Mouse (Mus musculus) ES-E14 (cell line): ENCODE measurements around the gene Defb30. TPM values are rescaled to one million over a fixed set of nuclear protein-coding genes. Genes with fewer than 3 reads are reported as not detected.

Experiments used
- DNase-seq: peaks from one replicate; pipeline ENCODE4 v3.0.0-alpha.2; 2013; ENCODE audit warnings: low read depth, low spot score
- H3K27ac ChIP-seq: 2 replicates; pipeline ENCODE4 v1.5.1; 2012; ENCODE audit warnings: low read depth, mild to moderate bottlenecking, low read length, moderate library complexity, mixed read lengths; ENCODE audit not compliant: poor library complexity, insufficient read depth, severe bottlenecking
- H3K36me3 ChIP-seq: 2 replicates; pipeline ENCODE4 v1.6.1; 2012; ENCODE audit warnings: mild to moderate bottlenecking, low read length, moderate library complexity, mixed read lengths; ENCODE audit not compliant: control insufficient read depth, poor library complexity, insufficient read depth, severe bottlenecking
- H3K4me1 ChIP-seq, 2 experiments: fragments of 150-350 bp in 1 of 2; sonication (generic) in 1 of 2; 2 replicates each; pipeline ENCODE4 v1.6.1; 2012; ENCODE audit warnings: low read length in 2 of 2, mild to moderate bottlenecking in 1 of 2, mixed read lengths in 1 of 2; ENCODE audit not compliant: control insufficient read depth in 2 of 2, insufficient read depth in 2 of 2, poor library complexity in 1 of 2
- H3K4me3 ChIP-seq, 2 experiments: fragments of 150-350 bp in 1 of 2; sonication (generic) in 1 of 2; 2 replicates each; pipeline ENCODE4 v1.5.1; 2012; ENCODE audit warnings: low read length in 2 of 2, low read depth in 1 of 2, mild to moderate bottlenecking in 1 of 2, mixed read lengths in 1 of 2; ENCODE audit not compliant: insufficient read depth in 1 of 2, poor library complexity in 1 of 2, severe bottlenecking in 1 of 2
- H3K9ac ChIP-seq: 2 replicates; pipeline ENCODE4 v1.6.1; 2012; ENCODE audit warnings: low read depth, mild to moderate bottlenecking, low read length, mixed read lengths; ENCODE audit not compliant: poor library complexity, insufficient read depth, severe bottlenecking
- H3K9me3 ChIP-seq: fragments of 150-350 bp; sonication (generic); 2 replicates; pipeline ENCODE4 v1.6.1; 2012; ENCODE audit warnings: low read depth, mild to moderate bottlenecking, low read length; ENCODE audit not compliant: control insufficient read depth, insufficient read depth
- CHD2 ChIP-seq: IDR thresholded peaks from 2 replicates; pipeline ENCODE4 v1.6.1; 2014; ENCODE audit warnings: mild to moderate bottlenecking, low read depth, low read length, inconsistent platforms
- HCFC1 ChIP-seq: IDR thresholded peaks from 2 replicates; pipeline ENCODE4 v1.6.1; 2012; ENCODE audit warnings: low read length, inconsistent platforms, borderline replicate concordance; ENCODE audit not compliant: insufficient read depth
- MAFK ChIP-seq: IDR thresholded peaks from 2 replicates; pipeline ENCODE4 v1.6.1; 2014; ENCODE audit warnings: mild to moderate bottlenecking, low read depth, low read length, inconsistent platforms; ENCODE audit not compliant: insufficient read depth
- ZC3H11A ChIP-seq: IDR thresholded peaks from 2 replicates; pipeline ENCODE4 v1.6.1; 2012; ENCODE audit warnings: low read depth, mild to moderate bottlenecking, inconsistent platforms, low read length, borderline replicate concordance
- ZNF384 ChIP-seq: IDR thresholded peaks from 2 replicates; pipeline ENCODE4 v1.6.1; 2012; ENCODE audit warnings: low read depth, low read length, inconsistent platforms
- in situ Hi-C, 2 experiments: fragments of 600-800 bp; cut with MboI; formaldehyde crosslinking; loops; one replicate each; pipeline ENCODE4 v1.15.1; 2025; ENCODE audit warnings: low sequenced_read_pairs in 2 of 2, inconsistent platforms in 1 of 2; ENCODE audit not compliant: unreplicated experiment in 2 of 2
- total RNA-seq: library from RNA; depleted of rRNA; stranded (reverse); fragments of 300-350 nt; gene quantifications from 2 replicates; pipeline ENCODE4 v1.2.3, GENCODE M21; 2012

The Defb30 gene
- total RNA-seq, 1 experiment = 0.76 TPM

DNA sequence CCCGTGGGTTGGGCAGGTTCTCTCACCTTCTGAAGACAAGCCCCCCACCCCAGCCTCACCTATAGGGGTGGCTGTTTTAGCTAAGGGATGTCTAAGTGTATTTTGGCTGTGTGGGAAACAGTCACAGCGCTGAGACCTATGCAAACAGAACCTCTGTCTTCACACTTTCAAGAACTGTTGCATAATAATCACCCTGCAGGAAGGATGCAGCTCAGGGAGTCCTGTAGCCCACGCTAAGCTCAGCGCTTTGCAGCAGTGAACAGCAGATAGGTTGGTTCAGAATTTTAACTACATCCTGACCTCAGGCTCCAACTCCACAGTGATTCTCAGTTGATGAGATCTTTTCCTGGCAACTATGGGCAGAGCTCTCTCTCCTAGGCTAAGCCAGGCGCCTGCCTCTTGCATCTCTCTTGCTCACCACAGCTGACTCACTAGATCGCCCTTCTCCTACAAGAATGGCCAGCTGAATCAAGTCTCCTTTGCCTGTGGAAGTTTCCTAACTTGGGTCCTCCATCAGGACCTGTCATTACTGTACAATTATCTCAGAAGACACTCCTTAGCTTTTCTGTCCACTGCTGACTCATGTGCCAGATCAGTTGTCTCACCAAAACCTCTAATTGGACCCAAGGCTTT, 29.1 kb downstream of the Defb30 start:
- in situ Hi-C loops = no loop called here
- H3K4me1 ChIP-seq = 0 out of 4 replicates have a peak, but pooled peaks cover 0 to 2% of the 10 kb centered on the region in 2 experiments

GRCm38 (mm10) chr14:63014667-63015066, 35.1 kb downstream of the Defb30 start:
- Histone ChIP-seq H3K36me3 (no peaks in the 10 kb centered on the region), H3K4me3 (no peak overlapping the region), H3K27ac (no peak overlapping the region), H3K4me1 (no peaks in the 10 kb centered on the region), H3K9ac (no peak overlapping the region), H3K9me3 (no peaks in the 10 kb centered on the region)
- DNase-seq = no peak
- in situ Hi-C loops = no loop called here
- TF ChIP-seq CHD2 (no peak), HCFC1 (no peak), ZNF384 (no peak), MAFK (no peak), ZC3H11A (no peak)

More for the DNA sequence above, 29.1 kb downstream of the Defb30 start:
- TF ChIP-seq ZC3H11A (no peak), ZNF384 (no peak), CHD2 (no peak), HCFC1 (no peak), MAFK (no peak)
- Histone ChIP-seq H3K36me3 (no peaks in the 10 kb centered on the region), H3K4me3 (no peak overlapping the region), H3K27ac (no peak overlapping the region), H3K9ac (no peak overlapping the region), H3K9me3 (no peaks in the 10 kb centered on the region)
- DNase-seq = no peak

- no peak for TF ChIP-seq CHD2
- no peak for TF ChIP-seq MAFK
- Histone ChIP-seq H3K9ac (no peak overlapping the region), H3K27ac (no peak overlapping the region), H3K4me1 (no peaks in the 10 kb centered on the region), H3K36me3 (no peaks in the 10 kb centered on the region), H3K4me3 (no peak overlapping the region), H3K9me3 (no peaks in the 10 kb centered on the region)
- in situ Hi-C loops = no loop called here
- DNase-seq = no peak
Measured at GRCm38 (mm10) chr14:63013082-63013481, 36.7 kb downstream of the Defb30 start.

DNA sequence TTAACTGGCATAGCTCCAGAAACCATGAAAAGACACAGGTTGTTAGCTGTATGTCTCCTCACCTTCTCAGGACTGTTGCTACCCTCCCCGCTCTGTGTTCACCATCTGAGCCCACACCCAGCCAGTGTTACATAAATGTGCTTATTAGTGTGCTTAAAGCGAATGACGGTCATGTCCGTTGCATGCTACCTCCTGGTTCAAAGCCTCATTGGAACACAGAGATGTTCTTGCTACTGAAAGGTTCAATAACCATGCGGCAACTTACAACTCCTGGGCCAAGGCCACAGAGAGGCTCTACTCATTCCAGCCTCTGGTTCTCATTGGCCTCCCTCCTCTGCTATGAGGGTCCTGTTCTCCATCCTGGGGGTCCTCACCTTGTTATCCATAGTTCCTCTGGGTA, 38.3 kb downstream of the Defb30 start, which contains the start of gene Defb43:
Gene Defb43, plus strand, starts transcription at position 301 of the 400 bp plus-strand sequence.
- Histone ChIP-seq H3K4me1 (no peaks in the 10 kb centered on the region), H3K36me3 (no peaks in the 10 kb centered on the region), H3K9me3 (no peaks in the 10 kb centered on the region), H3K27ac (no peak within 1 kb of the TSS), H3K9ac (no peak within 1 kb of the TSS), H3K4me3 (no peak within 1 kb of the TSS)
- TF ChIP-seq ZC3H11A (no peak), MAFK (no peak), HCFC1 (no peak), ZNF384 (no peak), CHD2 (no peak)
- no peak for DNase-seq
- in situ Hi-C loops = no loop called here

GRCm38 (mm10) chr14:63002588-63002987, 47.2 kb downstream of the Defb30 start:
- H3K9ac ChIP-seq = no peak overlapping the region
- in situ Hi-C loops = no loop called here
- TF ChIP-seq MAFK = no peak
- no peak for TF ChIP-seq HCFC1
- TF ChIP-seq CHD2 = no peak
- no peak for TF ChIP-seq ZC3H11A
- TF ChIP-seq ZNF384 = no peak
- no peaks in the 10 kb centered on the region for H3K36me3 ChIP-seq
- H3K9me3 ChIP-seq = no peaks in the 10 kb centered on the region
- no peak overlapping the region for H3K4me3 ChIP-seq
- no peaks in the 10 kb centered on the region for H3K4me1 ChIP-seq
- no peak for DNase-seq
- no peak overlapping the region for H3K27ac ChIP-seq
